Mouse (Mus musculus) CH12.LX (cell line): Measurements from ENCODE around the gene Ptpn4. TPM values are rescaled to one million over a fixed set of nuclear protein-coding genes. Genes with fewer than 3 reads are reported as not detected.

Source experiments
- DNase-seq: peaks from one replicate; pipeline ENCODE4 v3.0.0-alpha.2; 2013; ENCODE audit errors: extremely low read depth
- H3K27ac ChIP-seq: 2 replicates; pipeline ENCODE4 v1.5.1; 2012; ENCODE audit warnings: low read depth, mild to moderate bottlenecking, control low read depth, moderate library complexity; ENCODE audit not compliant: insufficient read depth
- H3K27me3 ChIP-seq: replicated peaks from 2 replicates; pipeline ENCODE3; 2012; ENCODE audit warnings: inconsistent platforms
- H3K36me3 ChIP-seq, 2 experiments: replicated peaks in 1 of 2; 2 replicates each; pipeline versions ENCODE3 to v1.6.1; 2012; ENCODE audit warnings: inconsistent platforms in 1 of 2, low read length in 1 of 2, mild to moderate bottlenecking in 1 of 2, mixed read lengths in 1 of 2, moderate library complexity in 1 of 2; ENCODE audit not compliant: control insufficient read depth in 1 of 2, insufficient read depth in 1 of 2
- H3K4me1 ChIP-seq, 2 experiments: 2 replicates each; pipeline ENCODE4 v1.6.1; 2012; ENCODE audit warnings: inconsistent platforms in 1 of 2, moderate library complexity in 1 of 2; ENCODE audit not compliant: insufficient read depth in 2 of 2, control insufficient read depth in 1 of 2
- H3K4me2 ChIP-seq: 2 replicates; pipeline ENCODE4 v1.6.1; 2012; ENCODE audit warnings: low read depth, mild to moderate bottlenecking, control low read depth; ENCODE audit not compliant: poor library complexity, insufficient read depth, severe bottlenecking
- H3K4me3 ChIP-seq, 3 experiments: fragments of 150-350 bp in 1 of 3; sonication (generic) in 1 of 3; replicated peaks in 1 of 3; 2 replicates each; pipeline versions ENCODE3 to v1.5.1; 2011 to 2012; ENCODE audit warnings: low read depth in 2 of 3, low read length in 2 of 3, mild to moderate bottlenecking in 2 of 3, moderate library complexity in 2 of 3, control low read depth in 1 of 3, improper control_type of control experiment in 1 of 3, inconsistent platforms in 1 of 3, mixed read lengths in 1 of 3; ENCODE audit not compliant: poor library complexity in 1 of 3
- H3K79me2 ChIP-seq: replicated peaks from 2 replicates; pipeline ENCODE4 v1.6.1; 2012; ENCODE audit warnings: mild to moderate bottlenecking, moderate library complexity; ENCODE audit not compliant: control insufficient read depth, poor library complexity, insufficient read depth, severe bottlenecking; ENCODE audit errors: extremely low read depth
- H3K9ac ChIP-seq: 2 replicates; pipeline ENCODE4 v1.6.1; 2012; ENCODE audit warnings: low read depth, mild to moderate bottlenecking, control low read depth, moderate library complexity; ENCODE audit not compliant: insufficient read depth
- H3K9me3 ChIP-seq: replicated peaks from 2 replicates; pipeline ENCODE3; 2012; ENCODE audit warnings: low read length, inconsistent platforms, mixed read lengths
- BHLHE40 ChIP-seq: IDR thresholded peaks from 2 replicates; pipeline ENCODE4 v1.6.1; 2011; ENCODE audit warnings: mild to moderate bottlenecking, low read depth, low read length, improper control_type of control experiment
- CHD2 ChIP-seq: IDR thresholded peaks from 2 replicates; pipeline ENCODE4 v1.6.1; 2011; ENCODE audit warnings: low read length, improper control_type of control experiment
- CTCF ChIP-seq, 2 experiments: IDR thresholded peaks in 1 of 2; conservative IDR thresholded peaks in 1 of 2; 2 replicates each; pipeline ENCODE4 v1.5.1; 2011 to 2012; ENCODE audit warnings: low read depth in 2 of 2, low read length in 2 of 2, improper control_type of control experiment in 1 of 2, inconsistent platforms in 1 of 2, mild to moderate bottlenecking in 1 of 2, moderate library complexity in 1 of 2
- E2F4 ChIP-seq: IDR thresholded peaks from 2 replicates; pipeline ENCODE4 v1.6.1; 2011; ENCODE audit warnings: low read depth, low read length, improper control_type of control experiment; ENCODE audit not compliant: insufficient replicate concordance
- ELF1 ChIP-seq: IDR thresholded peaks from 2 replicates; pipeline ENCODE4 v1.6.1; 2014; ENCODE audit warnings: low read depth, mild to moderate bottlenecking, inconsistent platforms, low read length, improper control_type of control experiment
- EP300 ChIP-seq: IDR thresholded peaks from 2 replicates; pipeline ENCODE4 v1.6.1; 2011; ENCODE audit warnings: low read length, improper control_type of control experiment
- ETS1 ChIP-seq: conservative IDR thresholded peaks from 2 replicates; pipeline ENCODE4 v1.6.1; 2012; ENCODE audit warnings: low read depth, mild to moderate bottlenecking, inconsistent platforms, low read length, improper control_type of control experiment, moderate library complexity
- GABPA ChIP-seq: IDR thresholded peaks from 2 replicates; pipeline ENCODE4 v1.6.1; 2012; ENCODE audit warnings: low read depth, low read length, improper control_type of control experiment, inconsistent platforms; ENCODE audit not compliant: insufficient replicate concordance
- HCFC1 ChIP-seq: IDR thresholded peaks from 2 replicates; pipeline ENCODE4 v1.6.1; 2012; ENCODE audit warnings: low read depth, mild to moderate bottlenecking, inconsistent platforms, low read length, improper control_type of control experiment
- IRF4 ChIP-seq: IDR thresholded peaks from 2 replicates; pipeline ENCODE4 v1.6.1; 2014; ENCODE audit warnings: low read depth, mild to moderate bottlenecking, inconsistent platforms, low read length, improper control_type of control experiment
- KAT2A ChIP-seq: IDR thresholded peaks from 2 replicates; pipeline ENCODE4 v1.6.1; 2012; ENCODE audit warnings: low read length, improper control_type of control experiment, inconsistent platforms; ENCODE audit not compliant: insufficient replicate concordance
- MAFK ChIP-seq: IDR thresholded peaks from 2 replicates; pipeline ENCODE4 v1.6.1; 2011; ENCODE audit warnings: low read length, improper control_type of control experiment; ENCODE audit not compliant: insufficient replicate concordance
- MAX ChIP-seq: IDR thresholded peaks from 2 replicates; pipeline ENCODE4 v1.6.1; 2011; ENCODE audit warnings: low read length, improper control_type of control experiment
- MAZ ChIP-seq: IDR thresholded peaks from 2 replicates; pipeline ENCODE4 v1.6.1; 2012; ENCODE audit warnings: low read depth, mild to moderate bottlenecking, inconsistent platforms, low read length, improper control_type of control experiment, moderate library complexity
- MEF2A ChIP-seq: IDR thresholded peaks from 2 replicates; pipeline ENCODE4 v1.6.1; 2014; ENCODE audit warnings: low read depth, mild to moderate bottlenecking, inconsistent platforms, low read length, improper control_type of control experiment, borderline replicate concordance
- MXI1 ChIP-seq: IDR thresholded peaks from 2 replicates; pipeline ENCODE4 v1.6.1; 2011; ENCODE audit warnings: mild to moderate bottlenecking, low read depth, low read length, improper control_type of control experiment
- MYC ChIP-seq: IDR thresholded peaks from 2 replicates; pipeline ENCODE4 v1.6.1; 2011; ENCODE audit warnings: low read depth, mild to moderate bottlenecking, improper control_type of control experiment, low read length
- NELFE ChIP-seq: IDR thresholded peaks from 2 replicates; pipeline ENCODE4 v1.6.1; 2011; ENCODE audit warnings: low read depth, low read length, improper control_type of control experiment
- POLR2A ChIP-seq: IDR thresholded peaks from 2 replicates; pipeline ENCODE4 v1.6.1; 2011; ENCODE audit warnings: low read depth, mild to moderate bottlenecking, improper control_type of control experiment, low read length
- RAD21 ChIP-seq: IDR thresholded peaks from 2 replicates; pipeline ENCODE4 v1.6.1; 2011; ENCODE audit warnings: low read depth, mild to moderate bottlenecking, low read length, improper control_type of control experiment, moderate library complexity
- RCOR1 ChIP-seq: conservative IDR thresholded peaks from 2 replicates; pipeline ENCODE4 v1.6.1; 2012; ENCODE audit warnings: low read depth, mild to moderate bottlenecking, inconsistent platforms, low read length, improper control_type of control experiment
- SIN3A ChIP-seq: IDR thresholded peaks from 2 replicates; pipeline ENCODE4 v1.6.1; 2012; ENCODE audit warnings: low read length, improper control_type of control experiment, inconsistent platforms
- SMC3 ChIP-seq: IDR thresholded peaks from 2 replicates; pipeline ENCODE4 v1.6.1; 2011; ENCODE audit warnings: low read depth, low read length, improper control_type of control experiment
- TCF12 ChIP-seq: IDR thresholded peaks from 2 replicates; pipeline ENCODE4 v1.6.1; 2014; ENCODE audit warnings: low read depth, mild to moderate bottlenecking, inconsistent platforms, low read length, improper control_type of control experiment
- USF1 ChIP-seq: IDR thresholded peaks from 2 replicates; pipeline ENCODE4 v1.6.1; 2014; ENCODE audit warnings: low read depth, mild to moderate bottlenecking, inconsistent platforms, low read length, improper control_type of control experiment
- ZKSCAN1 ChIP-seq: IDR thresholded peaks from 2 replicates; pipeline ENCODE4 v1.6.1; 2012; ENCODE audit warnings: low read depth, inconsistent platforms, low read length, improper control_type of control experiment, borderline replicate concordance
- ZMIZ1 ChIP-seq: IDR thresholded peaks from 2 replicates; pipeline ENCODE4 v1.6.1; 2012; ENCODE audit warnings: low read depth, mild to moderate bottlenecking, inconsistent platforms, low read length, improper control_type of control experiment
- ZNF384 ChIP-seq: IDR thresholded peaks from 2 replicates; pipeline ENCODE4 v1.6.1; 2012; ENCODE audit warnings: low read depth, low read length, improper control_type of control experiment, inconsistent platforms
- dilution Hi-C: fragments of 300-500 bp; cut with MboI; formaldehyde crosslinking; loops from 2 replicates; pipeline ENCODE4 v1.14.3; 2020; ENCODE audit warnings: low sequenced_read_pairs; ENCODE audit not compliant: extremely low pct_unique_long_range_greater_than_20kb, extremely low pct_ligation_motif_present
- in situ Hi-C: fragments of 300-500 bp; cut with MboI; formaldehyde crosslinking; loops from 3 replicates; pipeline ENCODE4 v1.14.3; 2019; ENCODE audit warnings: low sequenced_read_pairs, low pct_ligation_motif_present, low pct_unique_long_range_greater_than_20kb, mixed read lengths
- polyA plus RNA-seq: library from polyadenylated mRNA; unstranded; fragments of >175 nt; gene quantifications from 2 replicates; pipeline ENCODE4 v1.2.1, GENCODE M21; 2012; ENCODE audit warnings: low read depth; ENCODE audit not compliant: insufficient read length
- total RNA-seq, 2 experiments: library from RNA; depleted of rRNA; stranded (reverse); fragments of 300-350 nt in 1 of 2; fragments of >200 nt in 1 of 2; gene quantifications; 2 replicates each; pipeline ENCODE4 v1.2.3; 2012 to 2014

Ptpn4 gene
- total and polyA plus RNA-seq, 3 experiments = 8.5 to 14.1 (median 8.5) TPM

DNA sequence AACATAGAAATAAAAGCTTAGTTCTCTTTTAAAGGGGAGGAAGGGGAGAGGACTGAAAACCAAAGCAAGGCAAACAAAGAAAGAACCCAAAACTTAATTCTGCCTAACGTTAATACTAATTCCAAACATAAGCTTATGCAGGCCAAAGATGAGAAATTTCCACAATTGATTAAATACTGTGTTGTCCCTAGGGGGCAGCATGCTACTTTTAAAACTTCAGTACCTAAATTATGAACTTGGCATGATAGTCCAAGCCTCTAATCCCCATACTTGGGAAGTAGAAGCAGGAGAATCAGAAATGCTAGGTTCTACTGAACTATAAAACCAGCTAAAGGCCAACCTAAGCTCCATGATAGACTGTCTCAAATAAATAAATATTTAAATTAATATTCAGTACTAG, 18.7 kb downstream of the Ptpn4 start:
- peak; percentile 17 for DNase-seq
- peaks cover 11% of the 10 kb centered on the region for H3K79me2 ChIP-seq
- no peak overlapping the region for H3K4me2 ChIP-seq
- no peak overlapping the region for H3K9ac ChIP-seq
- no peak overlapping the region for H3K4me3 ChIP-seq
- in situ Hi-C loops (no loop called here), dilution Hi-C loops (no loop called here)
- no peaks in the 10 kb centered on the region for H3K27me3 ChIP-seq
- H3K36me3 ChIP-seq = peaks cover 0 to 20% of the 10 kb centered on the region in 2 experiments
- H3K27ac ChIP-seq = no peak overlapping the region
- H3K4me1 ChIP-seq = no peaks in the 10 kb centered on the region
- H3K9me3 ChIP-seq = no peaks in the 10 kb centered on the region
- no peak for TF ChIP-seq TCF12
- no peak for TF ChIP-seq MAZ
- no peak for TF ChIP-seq MAFK
- peak; percentile 74 for TF ChIP-seq RAD21
- TF ChIP-seq BHLHE40 = no peak
- TF ChIP-seq CTCF (conservative IDR thresholded peaks at IDR 0.05 in 1 of 2, IDR thresholded peaks at IDR 0.05 in 1 of 2; ENCODE audit: low read depth in 2 of 2, low read length in 2 of 2) = peak in 1 of 2 experiments; percentile 77; a peak in 2 of 4 replicates
- TF ChIP-seq ZMIZ1 = no peak
- peak; percentile 61 for TF ChIP-seq SMC3
- no peak for TF ChIP-seq MEF2A
- TF ChIP-seq MYC = no peak
- TF ChIP-seq E2F4 = no peak
- TF ChIP-seq GABPA = no peak
- no peak for TF ChIP-seq SIN3A
- TF ChIP-seq IRF4 = no peak
- TF ChIP-seq ETS1 = no peak
- TF ChIP-seq USF1 = no peak
- no peak for TF ChIP-seq KAT2A
- TF ChIP-seq, all 38 proteins: peak for 3

DNA sequence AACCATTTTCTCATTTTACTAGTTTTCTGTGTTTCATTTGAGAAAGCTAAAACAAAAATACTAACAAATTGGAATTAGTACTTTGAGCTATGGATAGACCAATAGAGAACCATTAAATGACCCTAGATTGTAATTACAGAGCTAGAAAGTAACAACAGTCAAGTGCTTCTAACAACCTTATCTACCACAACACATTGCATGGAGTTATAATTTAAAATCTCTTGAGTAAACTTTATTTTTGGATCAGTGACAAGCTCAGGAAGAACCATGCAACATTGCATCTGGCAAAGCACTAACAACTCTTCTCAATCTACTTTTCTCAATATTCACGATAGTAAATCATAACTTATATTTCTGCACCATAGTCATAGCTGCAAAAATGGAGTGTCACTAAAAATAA, 29.7 kb downstream of the Ptpn4 start:
- Histone ChIP-seq H3K4me1 (peaks cover 0 to 11% of the 10 kb centered on the region in 2 experiments; a peak in 1 of 4 replicates), H3K4me2 (no peak overlapping the region), H3K9ac (no peak overlapping the region), H3K9me3 (no peaks in the 10 kb centered on the region), H3K27ac (no peak overlapping the region), H3K36me3 (peaks cover 0 to 3% of the 10 kb centered on the region in 2 experiments), H3K4me3 (no peak overlapping the region), H3K27me3 (no peaks in the 10 kb centered on the region), H3K79me2 (peaks cover 7% of the 10 kb centered on the region)
- in situ Hi-C loops = no loop called here
- dilution Hi-C loops = no loop called here
- TF ChIP-seq ZNF384 = no peak
- TF ChIP-seq MAX = no peak
- no peak for TF ChIP-seq MYC
- TF ChIP-seq HCFC1 = no peak
- TF ChIP-seq MXI1 = no peak
- TF ChIP-seq POLR2A = no peak
- TF ChIP-seq EP300 = no peak
- TF ChIP-seq CHD2 = no peak
- no peak for TF ChIP-seq ZKSCAN1
- TF ChIP-seq KAT2A = no peak
- no peak for TF ChIP-seq RCOR1
- TF ChIP-seq BHLHE40 = no peak
- TF ChIP-seq MAZ = no peak
- TF ChIP-seq NELFE = no peak
- TF ChIP-seq ELF1 = no peak
- DNase-seq = no peak
